Mouse (Mus musculus): ENCODE data around the gene Osbpl8. TPM values are rescaled to one million over a fixed set of nuclear protein-coding genes. Genes with fewer than 3 reads are reported as not detected.

The Osbpl8 gene
- total RNA-seq, 2 experiments from 2014 or later, result 133 to 185 TPM

Other genes with a start within 250 kb of the Osbpl8 start
- gene Csrp2, start 245.0 kb upstream of the Osbpl8 start, total RNA-seq (2015; ENCODE audit: low replicate concordance), result 18.7 TPM in 1 of 2 replicates, not detected in the other
- gene Csrp2, start 245.0 kb upstream of the Osbpl8 start, total RNA-seq (2017; ENCODE audit: low replicate concordance), result 2.1 and 11.6 TPM in 2 replicates
- gene Zdhhc17, start 154.6 kb upstream of the Osbpl8 start, total RNA-seq (2015; ENCODE audit: low replicate concordance), result 9.4 and 9.6 TPM in 2 replicates
- gene Zdhhc17, start 154.6 kb upstream of the Osbpl8 start, total RNA-seq (2017; ENCODE audit: low replicate concordance), result 4.6 and 16.6 TPM in 2 replicates
- gene Bbs10, start 133.9 kb downstream of the Osbpl8 start, total RNA-seq (2015; ENCODE audit: low replicate concordance), result not detected in 2 replicates
- gene Bbs10, start 133.9 kb downstream of the Osbpl8 start, total RNA-seq (2017; ENCODE audit: low replicate concordance), result 0.26 and 2.6 TPM in 2 replicates